Mouse (Mus musculus): ENCODE results near the gene Arhgap15.

DNA sequence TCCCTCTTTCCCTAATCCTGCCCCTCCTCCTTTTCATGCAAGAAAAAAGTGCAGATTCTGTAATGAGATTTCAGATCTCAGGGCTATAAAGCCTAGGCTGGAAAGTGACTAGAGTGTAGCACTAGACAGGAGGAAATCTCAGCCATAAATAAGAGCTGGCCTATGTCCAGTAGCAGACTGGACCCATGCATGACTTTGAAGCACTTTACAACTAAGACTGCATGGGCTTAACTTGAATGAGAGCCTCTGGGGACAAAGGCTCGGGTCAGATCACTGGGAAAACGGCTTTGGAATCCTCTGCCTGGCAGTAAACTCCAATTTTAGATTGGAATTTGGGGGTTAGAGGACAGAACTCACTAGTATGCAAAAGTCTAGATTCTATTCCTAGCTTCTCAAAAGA, 585.9 kb downstream of the Arhgap15 start:
- no peak for TF ChIP-seq MAFK (IDR thresholded peaks at IDR 0.05; ENCODE audit: insufficient read depth, low read depth, low read length)
- no peak for TF ChIP-seq ZNF384 (IDR thresholded peaks at IDR 0.05; ENCODE audit: low read depth, low read length)
- TF ChIP-seq HCFC1 (IDR thresholded peaks at IDR 0.05; ENCODE audit: borderline replicate concordance, insufficient read depth, low read length): no peak
- TF ChIP-seq ZC3H11A (IDR thresholded peaks at IDR 0.05; ENCODE audit: borderline replicate concordance, low read depth, low read length): no peak
- TF ChIP-seq CHD2 (IDR thresholded peaks at IDR 0.05; ENCODE audit: low read depth, low read length): no peak
